Mouse (Mus musculus) stomach, postnatal 0 days (tissue): Measurements from ENCODE around the gene 2310057J18Rik. TPM values are rescaled to one million over a fixed set of nuclear protein-coding genes. Genes with fewer than 3 reads are reported as not detected.
"Not testable (repeated sequence)": the region's sequence is repeated elsewhere in the genome, so short reads cannot be mapped to it uniquely, and the experiment has no call there.

Experiments used
- ATAC-seq: fragments of 200-750 bp; cut with Nextera tagmentation; 2 replicates; pipeline ENCODE4 v1.8.0; 2017; ENCODE audit not compliant: low FRiP score, low TSS enrichment
- DNase-seq: peaks from one replicate; pipeline ENCODE4 v3.0.0-alpha.2; 2016; ENCODE audit warnings: low spot score
- H3K27ac ChIP-seq: fragments of 300-500 bp; sonication (generic); replicated peaks from 2 replicates; pipeline ENCODE4 v1.5.1; 2014; ENCODE audit warnings: mild to moderate bottlenecking, control low read depth
- H3K27me3 ChIP-seq: fragments of 300-500 bp; sonication (generic); 2 replicates; pipeline ENCODE4 v1.6.1; 2014; ENCODE audit warnings: low read length; ENCODE audit not compliant: control insufficient read depth, insufficient read depth
- H3K36me3 ChIP-seq: fragments of 300-500 bp; sonication (generic); 2 replicates; pipeline ENCODE4 v1.6.1; 2014; ENCODE audit warnings: low read length, mixed read lengths; ENCODE audit not compliant: control insufficient read depth, insufficient read depth
- H3K4me1 ChIP-seq: fragments of 300-500 bp; sonication (generic); replicated peaks from 2 replicates; pipeline ENCODE4 v1.6.1; 2014; ENCODE audit warnings: antibody characterized with exemption; ENCODE audit not compliant: control insufficient read depth, insufficient read depth
- H3K4me2 ChIP-seq: fragments of 300-500 bp; sonication (generic); replicated peaks from 2 replicates; pipeline ENCODE4 v1.6.1; 2014; ENCODE audit warnings: low read depth, mild to moderate bottlenecking, control low read depth, moderate library complexity
- H3K4me3 ChIP-seq: fragments of 300-500 bp; sonication (generic); 2 replicates; pipeline ENCODE4 v1.5.1; 2014; ENCODE audit warnings: low read depth, low read length, control low read depth
- H3K9ac ChIP-seq: fragments of 300-500 bp; sonication (generic); 2 replicates; pipeline ENCODE4 v1.6.1; 2014; ENCODE audit warnings: mild to moderate bottlenecking, low read length, control low read depth, mixed read lengths
- H3K9me3 ChIP-seq: fragments of 300-500 bp; sonication (generic); 2 replicates; pipeline ENCODE4 v1.6.1; 2016; ENCODE audit warnings: low read length; ENCODE audit not compliant: control insufficient read depth
- CTCF ChIP-seq: IDR thresholded peaks from 2 replicates; pipeline ENCODE4 v1.5.1; 2016; ENCODE audit warnings: antibody characterized with exemption, low read depth, mild to moderate bottlenecking, moderate library complexity
- EP300 ChIP-seq: optimal IDR thresholded peaks from 2 replicates; pipeline ENCODE3; 2016; ENCODE audit warnings: antibody characterized with exemption
- WGBS: fragments of 180-500 bp; shearing (Covaris S2); extraction: QIAGEN DNeasy Blood & Tissue Kit; methylation state at CpG from one replicate; pipeline ENCODE4 v1.1.7; 2014; 5-methylcytosine and 5-hydroxymethylcytosine counted together
- polyA plus RNA-seq: library from polyadenylated mRNA; unstranded; fragments of >200 nt; fragmentation: Nextera tagmentation; extraction: Ambion mirVana; gene quantifications from 2 replicates; pipeline ENCODE4 v1.2.1, GENCODE M21; 2015

The 2310057J18Rik gene
- polyA plus RNA-seq, result not detected in 2 replicates

DNA sequence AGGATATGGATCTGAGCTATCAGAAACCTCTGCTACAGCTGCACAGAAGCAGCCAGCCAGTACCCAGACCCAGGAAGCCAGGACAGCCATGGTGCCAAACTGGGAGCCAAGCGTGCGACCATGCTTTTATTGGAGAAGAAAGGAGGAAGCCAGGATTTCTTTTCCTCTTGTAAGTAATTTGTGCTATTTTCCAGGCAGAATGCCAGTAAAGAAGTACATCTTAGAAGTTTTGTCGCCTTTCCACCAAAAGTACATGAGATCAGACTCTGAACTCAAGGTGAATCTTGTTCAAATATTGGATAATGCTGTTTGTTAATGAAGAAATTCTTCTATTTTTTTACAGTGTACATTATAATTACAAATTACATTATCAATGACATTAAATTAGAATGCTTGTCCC lies at the start of gene 2310057J18Rik:
TSS of gene 2310057J18Rik (minus strand) at position 101 of the 400 bp plus-strand sequence.
- DNase-seq (no peak), ATAC-seq (no peak)
- Histone ChIP-seq H3K4me3 (no peak within 1 kb of the TSS), H3K27ac (no peak within 1 kb of the TSS), H3K4me2 (no peak within 1 kb of the TSS), H3K27me3 (no peaks in the 10 kb centered on the region), H3K9me3 (no peaks in the 10 kb centered on the region), H3K36me3 (no peaks in the 10 kb centered on the region), H3K4me1 (no peaks in the 10 kb centered on the region), H3K9ac (no peak within 1 kb of the TSS)
- TF ChIP-seq CTCF, result no peak
- TF ChIP-seq EP300, result no peak
- WGBS, result 82% methylated on average over 3 of the region's 3 CpGs

DNA sequence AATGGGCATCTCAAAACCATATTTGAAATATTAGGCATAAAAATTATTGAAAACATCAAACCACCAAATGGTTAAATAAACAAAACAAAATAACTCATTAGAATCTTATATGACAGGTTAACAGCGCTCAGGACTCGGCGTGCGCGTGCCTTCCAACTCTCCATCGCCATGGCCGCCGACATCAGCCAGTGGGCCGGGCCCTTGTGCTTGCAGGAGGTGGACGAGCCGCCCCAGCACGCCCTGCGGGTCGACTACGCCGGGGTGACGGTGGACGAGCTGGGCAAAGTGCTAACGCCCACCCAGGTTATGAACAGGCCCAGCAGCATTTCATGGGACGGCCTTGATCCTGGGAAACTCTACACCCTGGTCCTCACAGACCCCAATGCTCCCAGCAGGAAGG lies 43.9 kb upstream of the 2310057J18Rik start:
- not testable (repeated sequence) for DNase-seq, H3K4me3 ChIP-seq, H3K4me2 ChIP-seq, H3K27ac ChIP-seq, H3K9me3 ChIP-seq, H3K27me3 ChIP-seq, H3K36me3 ChIP-seq, H3K9ac ChIP-seq, H3K4me1 ChIP-seq
- WGBS, result 92% methylated on average over 8 of the region's 20 CpGs
- ATAC-seq, result 0 out of 2 replicates have a peak, but pooled peaks have one; percentile 35

DNA sequence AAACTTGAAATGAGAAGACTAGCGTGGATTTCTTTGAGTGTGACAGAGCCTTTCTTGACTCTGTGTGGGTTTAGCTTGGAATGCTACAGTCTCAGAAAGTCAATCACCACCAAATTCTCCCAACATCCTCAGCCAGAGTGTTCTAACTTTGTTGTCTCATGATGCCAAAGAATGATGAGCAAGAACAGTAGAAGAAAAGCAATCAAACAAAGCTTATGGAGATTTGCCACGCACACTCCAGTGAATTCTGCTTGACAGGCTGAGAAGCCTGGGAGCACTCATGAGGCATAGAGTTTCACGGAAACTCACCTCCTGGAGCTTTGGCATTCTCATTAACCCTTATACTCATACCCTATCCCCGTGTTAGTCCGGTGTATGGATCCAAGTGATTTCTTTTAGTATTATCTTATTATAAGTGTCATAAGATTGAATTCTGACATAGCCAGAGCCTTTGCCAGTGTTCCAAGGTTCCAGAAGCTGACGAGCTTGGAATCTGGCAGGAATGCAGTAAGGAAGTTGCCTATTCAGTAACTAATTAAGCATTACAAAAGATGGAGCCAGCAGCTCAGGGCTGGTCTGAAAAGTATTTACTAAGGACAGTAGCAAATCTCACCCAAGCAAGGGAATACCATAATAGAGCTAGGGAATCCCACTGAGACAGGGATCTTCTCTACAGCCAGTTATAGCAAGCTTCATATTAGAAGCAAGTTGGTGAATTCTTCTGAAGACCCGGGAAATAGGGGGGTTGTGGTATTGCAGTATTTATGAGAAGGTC lies 33.6 kb upstream of the 2310057J18Rik start:
- Histone ChIP-seq H3K9me3 (no peaks in the 10 kb centered on the region), H3K9ac (no peak overlapping the region), H3K27me3 (no peaks in the 10 kb centered on the region), H3K36me3 (no peaks in the 10 kb centered on the region), H3K4me1 (no peaks in the 10 kb centered on the region), H3K4me2 (no peak overlapping the region), H3K4me3 (no peak overlapping the region), H3K27ac (no peak overlapping the region)
- ATAC-seq (no peak), DNase-seq (no peak)
- 79% methylated on average over 7 of the region's 7 CpGs for WGBS
- no peak for TF ChIP-seq EP300
- TF ChIP-seq CTCF, result no peak

DNA sequence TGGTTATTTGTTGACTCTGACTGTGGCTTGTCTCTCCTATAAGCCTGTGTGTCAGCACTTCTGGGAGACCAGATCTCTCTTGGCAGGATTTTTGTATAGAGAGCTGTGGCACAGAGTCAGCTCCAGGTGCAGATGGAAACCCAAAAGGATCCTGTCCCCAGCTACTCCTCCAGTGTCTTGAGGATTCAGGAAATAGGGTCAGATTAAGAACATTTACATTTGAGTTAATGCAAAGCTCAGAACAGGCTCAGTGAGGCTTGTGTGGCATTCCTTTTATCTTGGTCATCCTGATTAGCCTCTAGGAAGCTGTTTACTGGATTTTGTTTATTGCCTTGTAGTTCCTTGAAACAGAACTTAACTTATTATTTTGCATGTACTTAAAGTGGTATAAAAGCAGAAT lies 11.7 kb upstream of the 2310057J18Rik start:
- H3K4me3 ChIP-seq, result no peak overlapping the region
- no peak for TF ChIP-seq CTCF
- TF ChIP-seq EP300, result no peak
- H3K36me3 ChIP-seq, result no peaks in the 10 kb centered on the region
- no peak overlapping the region for H3K9ac ChIP-seq
- no peaks in the 10 kb centered on the region for H3K27me3 ChIP-seq
- H3K9me3 ChIP-seq, result no peaks in the 10 kb centered on the region
- no peak for DNase-seq
- no peak for ATAC-seq
- H3K27ac ChIP-seq, result no peak overlapping the region
- H3K4me2 ChIP-seq, result no peak overlapping the region
- H3K4me1 ChIP-seq, result no peaks in the 10 kb centered on the region

DNA sequence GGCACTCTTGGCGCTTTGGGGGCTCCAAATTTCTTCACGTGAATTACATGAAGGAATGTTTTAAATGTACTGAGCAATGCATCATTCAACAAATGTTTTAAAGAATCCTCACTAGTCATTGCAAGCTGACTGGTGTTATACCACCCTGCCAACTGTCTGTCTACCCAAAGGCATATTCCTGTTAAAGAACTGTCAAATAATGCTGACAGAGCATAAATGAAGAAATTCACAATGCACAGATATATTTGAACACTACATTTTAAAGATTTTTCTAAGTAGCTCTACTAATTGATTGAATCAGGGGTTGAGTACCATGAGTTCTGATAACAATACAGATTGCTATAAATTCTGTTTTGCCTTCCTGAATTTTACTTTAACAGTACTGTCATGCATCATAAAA lies 2.9 kb upstream of the 2310057J18Rik start:
- WGBS, result 75% methylated on average over 2 of the region's 2 CpGs
- H3K9me3 ChIP-seq, result no peaks in the 10 kb centered on the region
- TF ChIP-seq EP300 (no peak), CTCF (no peak)
- H3K9ac ChIP-seq, result no peak overlapping the region
- H3K4me3 ChIP-seq, result no peak overlapping the region
- no peaks in the 10 kb centered on the region for H3K4me1 ChIP-seq
- no peak for ATAC-seq
- H3K27ac ChIP-seq, result no peak overlapping the region
- H3K27me3 ChIP-seq, result no peaks in the 10 kb centered on the region
- H3K36me3 ChIP-seq, result no peaks in the 10 kb centered on the region
- no peak overlapping the region for H3K4me2 ChIP-seq
- DNase-seq, result no peak

DNA sequence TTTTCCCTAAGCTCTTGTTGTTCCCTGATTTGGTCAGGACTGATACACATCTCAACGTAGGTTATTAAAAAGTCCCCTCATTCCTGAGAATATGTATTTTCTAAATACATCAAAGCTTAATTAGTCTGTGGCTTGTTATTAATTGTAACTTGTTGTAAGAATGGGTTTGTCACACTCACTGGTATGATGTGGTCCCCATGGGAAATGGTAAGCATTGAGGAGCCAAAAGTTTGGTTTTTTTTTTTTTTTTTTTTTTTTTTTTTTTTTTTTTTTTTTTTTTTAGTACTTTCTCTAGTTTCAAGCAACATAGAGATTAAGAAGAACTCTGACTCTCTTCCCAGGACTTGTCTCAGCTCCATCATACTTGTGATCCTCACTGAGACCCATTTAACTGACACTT lies 17.9 kb downstream of the 2310057J18Rik start:
- Histone ChIP-seq H3K4me1 (no peaks in the 10 kb centered on the region), H3K36me3 (no peaks in the 10 kb centered on the region), H3K27me3 (no peaks in the 10 kb centered on the region), H3K27ac (no peak overlapping the region), H3K4me3 (no peak overlapping the region), H3K9me3 (no peaks in the 10 kb centered on the region), H3K4me2 (no peak overlapping the region), H3K9ac (no peak overlapping the region)
- DNase-seq (no peak), ATAC-seq (no peak)
- WGBS, result 88% methylated on average over 1 of the region's 1 CpGs
- no peak for TF ChIP-seq CTCF
- TF ChIP-seq EP300, result no peak
